Mouse (Mus musculus) cerebellum, adult 11-12 months (tissue): ENCODE data around the gene Tfr2.

Experiments used
- DNase-seq: peaks from one replicate; pipeline ENCODE4 v3.0.0; 2022

The Tfr2 gene

GRCm38 (mm10) chr5:137539291-137539801 is 30.3 kb upstream of the Tfr2 start:
- peak; percentile 87 for DNase-seq

- DNase-seq = peak; percentile 22
Observed at GRCm38 (mm10) chr5:137540991-137541390, 28.6 kb upstream of the Tfr2 start.

GRCm38 (mm10) chr5:137541768-137542540 is 27.7 kb upstream of the Tfr2 start:
- DNase-seq = peak; percentile 88

DNA sequence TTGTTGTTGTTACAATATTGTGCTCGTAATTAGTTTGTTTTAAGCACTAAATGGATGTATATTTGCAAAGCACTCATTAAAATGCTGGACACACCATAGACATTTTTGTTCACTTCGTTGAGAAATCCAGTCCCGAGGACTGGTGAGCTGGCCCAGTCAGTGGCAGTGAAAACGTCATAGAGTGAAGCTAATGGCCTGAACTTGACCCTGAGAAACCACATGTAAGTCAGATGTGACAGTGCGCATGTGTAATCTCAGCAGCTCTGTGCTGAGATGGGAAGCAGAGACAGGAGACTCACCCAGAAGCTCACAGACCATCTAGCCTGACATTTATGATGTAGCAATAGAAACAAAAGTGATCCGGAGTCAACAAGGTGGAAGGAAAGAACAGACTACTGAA is 24.7 kb upstream of the Tfr2 start:
- DNase-seq = peak; percentile 3

DNA sequence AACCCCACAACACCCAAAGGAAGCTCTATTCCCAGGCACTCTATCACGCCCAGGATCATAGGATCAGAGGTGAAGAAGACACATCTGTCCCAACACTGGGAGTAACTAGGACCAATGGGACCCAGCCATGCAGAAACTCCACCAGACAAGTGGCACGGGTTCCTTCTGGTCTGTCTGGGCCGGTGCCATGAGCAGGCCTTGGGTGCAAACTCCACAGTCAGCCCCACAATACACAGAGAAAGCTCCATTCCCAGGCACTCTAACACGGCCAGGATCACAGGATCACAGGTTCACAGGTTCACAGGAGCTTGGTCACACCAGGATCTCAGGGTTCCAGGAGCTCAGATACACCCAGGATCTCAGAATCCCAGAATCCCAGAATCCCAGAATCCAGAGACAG is 24.0 kb upstream of the Tfr2 start:
- DNase-seq = peak; percentile 13

DNA sequence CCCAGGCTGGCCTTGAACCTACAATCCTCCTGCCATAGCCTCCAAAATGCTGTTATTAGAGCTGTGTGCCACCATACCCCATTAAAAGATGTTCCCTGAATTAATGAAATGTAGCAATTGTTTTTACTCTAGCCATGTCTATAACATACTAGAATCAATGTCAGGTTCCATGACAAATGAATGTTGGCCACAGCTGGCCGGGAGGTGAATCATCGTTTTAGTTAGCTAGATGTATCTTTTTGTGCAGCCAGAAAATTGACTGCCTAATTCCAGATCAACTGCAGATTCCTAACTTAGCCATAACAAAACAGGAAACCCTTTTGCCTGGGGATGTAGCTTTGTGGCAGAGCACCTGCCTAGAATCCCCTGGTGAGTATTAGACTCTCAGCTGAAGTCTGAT is 19.8 kb upstream of the Tfr2 start:
- DNase-seq = no peak

- peak; percentile 26 for DNase-seq
Observed at GRCm38 (mm10) chr5:137551119-137551518, 18.5 kb upstream of the Tfr2 start.

DNA sequence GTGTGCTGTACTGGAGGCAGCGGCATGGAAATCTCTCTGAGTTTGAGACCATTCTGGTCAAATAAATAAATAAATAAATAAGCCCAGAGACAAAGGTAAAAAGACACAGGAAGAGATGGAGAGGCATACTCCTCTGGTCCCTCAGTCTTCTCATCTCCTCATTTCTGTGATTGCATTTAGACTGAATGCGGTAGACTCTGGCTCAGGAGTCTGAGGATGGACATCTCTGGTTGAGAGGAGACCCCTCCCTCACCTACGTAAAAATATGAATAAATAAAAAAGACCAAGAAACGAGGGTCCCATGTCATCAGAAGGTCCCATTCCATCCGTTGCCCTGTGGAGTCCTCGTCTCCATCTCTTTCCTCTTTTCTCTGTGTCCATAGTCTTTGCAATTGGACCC is 16.6 kb upstream of the Tfr2 start:
- DNase-seq = no peak

DNA sequence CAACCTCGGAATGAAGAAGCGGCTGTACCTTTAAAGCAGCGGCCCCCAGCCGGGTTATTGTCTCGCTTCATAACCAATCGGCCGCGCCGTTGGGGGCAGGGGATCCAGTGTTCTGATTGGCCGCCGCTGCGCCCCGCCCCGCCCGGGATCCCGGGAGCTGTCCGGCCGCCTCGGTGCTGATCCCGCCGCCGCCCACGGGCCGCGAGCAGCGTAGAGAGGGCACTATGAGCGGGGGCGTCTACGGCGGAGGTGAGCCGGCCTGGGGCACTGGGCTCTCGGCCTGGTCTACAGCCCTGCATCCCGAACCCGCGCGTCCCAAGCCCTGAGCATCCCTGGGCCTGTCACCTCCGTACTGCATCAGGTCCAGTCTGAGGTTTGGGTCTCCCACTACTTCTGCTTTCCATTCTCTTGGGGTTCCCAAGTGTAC is 16.2 kb upstream of the Tfr2 start, which contains the start of gene Actl6b:
Actl6b (plus strand) TSS at position 107 of the 427 bp plus-strand sequence.
- peak; percentile 94 for DNase-seq

GRCm38 (mm10) chr5:137553898-137554297 is 15.7 kb upstream of the Tfr2 start:
- DNase-seq = peak; percentile 52

GRCm38 (mm10) chr5:137561556-137561955 is 8.1 kb upstream of the Tfr2 start:
- no peak for DNase-seq

DNA sequence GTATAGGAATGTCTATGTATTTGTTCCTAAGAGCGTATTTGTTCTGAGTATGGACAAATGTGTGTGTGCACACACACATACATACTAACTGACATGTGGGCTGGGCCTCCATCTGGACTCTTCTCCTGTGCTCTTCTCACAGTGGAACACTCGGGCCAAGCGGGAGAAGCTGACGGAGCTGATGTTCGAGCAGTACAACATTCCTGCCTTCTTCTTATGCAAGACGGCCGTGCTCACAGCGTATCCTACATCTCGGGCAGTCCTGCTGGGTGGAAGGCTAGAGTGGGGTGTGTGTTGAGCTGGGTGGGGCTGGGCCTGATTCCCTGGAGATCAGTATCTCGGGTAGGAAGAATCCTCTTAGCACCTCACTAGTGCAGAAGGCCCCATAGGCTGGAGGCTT is 6.7 kb upstream of the Tfr2 start:
- DNase-seq = no peak

GRCm38 (mm10) chr5:137565744-137566143 is 3.9 kb upstream of the Tfr2 start:
- DNase-seq = no peak

GRCm38 (mm10) chr5:137566416-137566815 is 3.2 kb upstream of the Tfr2 start:
- no peak for DNase-seq

GRCm38 (mm10) chr5:137568223-137568798 is 1.3 kb upstream of the Tfr2 start:
- no peak for DNase-seq

- DNase-seq = no peak
Observed at GRCm38 (mm10) chr5:137569031-137569430, 609 bp upstream of the Tfr2 start.

DNA sequence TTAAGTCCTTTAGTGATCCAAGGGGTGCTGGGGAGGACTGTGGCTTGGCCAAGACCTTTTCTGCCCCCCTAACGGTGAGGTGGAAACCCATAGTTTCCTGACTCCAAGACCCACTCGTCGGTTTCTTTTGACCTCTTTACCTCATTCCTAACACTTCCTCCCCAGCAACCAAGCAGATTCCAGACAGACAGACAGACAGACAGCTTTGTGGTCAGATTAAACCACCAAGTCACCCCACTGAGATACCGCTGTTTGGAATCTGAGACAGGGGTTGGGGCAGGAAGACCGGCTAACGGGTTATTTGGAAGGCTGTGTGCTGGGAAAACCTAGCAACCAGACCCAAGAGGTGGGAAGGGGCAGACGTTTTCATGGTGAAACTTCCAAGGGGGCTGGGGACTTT is 541 bp downstream of the Tfr2 start:
- DNase-seq = no peak

- no peak for DNase-seq
Observed at GRCm38 (mm10) chr5:137570691-137571586, 1.3 kb downstream of the Tfr2 start.

GRCm38 (mm10) chr5:137574470-137574901 is 4.8 kb downstream of the Tfr2 start:
- DNase-seq = peak; percentile 83

- DNase-seq = no peak
Observed at GRCm38 (mm10) chr5:137580246-137580645, 10.6 kb downstream of the Tfr2 start.

- no peak for DNase-seq
Observed at GRCm38 (mm10) chr5:137582702-137583101, 13.1 kb downstream of the Tfr2 start.

DNA sequence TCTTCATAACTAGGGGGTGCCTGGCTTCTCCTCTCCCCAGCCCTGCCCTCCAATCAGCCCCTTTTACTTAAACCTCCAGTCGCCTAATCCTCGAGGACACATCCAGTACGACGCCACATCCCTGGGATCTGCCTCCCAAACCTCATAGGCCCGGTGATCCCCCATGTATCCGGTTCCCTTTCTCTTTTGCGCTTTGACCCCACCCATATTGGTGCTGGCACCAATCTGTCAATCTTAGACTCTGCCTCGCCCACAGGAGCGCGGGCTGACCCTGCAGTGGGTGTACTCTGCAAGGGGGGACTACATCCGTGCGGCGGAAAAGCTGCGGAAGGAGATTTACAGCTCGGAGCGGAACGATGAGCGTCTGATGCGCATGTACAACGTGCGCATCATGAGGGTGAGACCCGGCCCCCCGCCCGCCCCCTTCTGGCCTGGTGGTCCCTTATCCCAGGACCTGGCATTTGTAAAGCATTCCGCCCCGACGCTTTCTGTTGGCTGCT is 14.1 kb downstream of the Tfr2 start:
- DNase-seq = no peak

DNA sequence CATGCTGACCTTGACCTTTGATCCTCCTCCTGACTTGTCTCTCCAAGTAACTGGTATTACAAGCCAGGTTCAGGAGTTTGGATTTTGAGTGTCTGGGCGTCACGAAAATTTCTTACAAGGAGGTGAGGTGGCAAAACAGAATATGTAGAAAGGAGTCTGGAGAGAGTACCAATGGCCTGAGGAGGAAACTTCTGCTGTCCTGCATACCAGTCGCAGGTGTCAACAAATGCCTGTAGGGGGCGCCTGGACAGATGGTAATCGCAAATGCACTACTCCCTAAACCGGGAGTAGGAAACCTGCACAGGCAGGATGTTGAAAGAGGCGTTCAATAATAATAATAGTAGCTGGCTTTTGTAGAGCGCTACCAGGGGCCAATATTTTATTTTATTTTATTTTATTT is 15.3 kb downstream of the Tfr2 start:
- DNase-seq = peak; percentile 66
